Mouse (Mus musculus) left cerebral cortex, adult 8-10 months (tissue): ENCODE data around the gene Paqr8. TPM values are rescaled to one million over a fixed set of nuclear protein-coding genes. Genes with fewer than 3 reads are reported as not detected.

Experiments
- DNase-seq, 2 experiments: peaks; one replicate each; pipeline ENCODE4 v3.0.0; 2022; ENCODE audit warnings: low spot score in 2 of 2
- total RNA-seq, 4 experiments: library from RNA; stranded (reverse); gene quantifications; 2 replicates each; pipeline ENCODE4 v1.2.4; 2022

Paqr8 gene
- total RNA-seq: 100 to 1,000 TPM in 3 of 4 experiments, 10 to 100 TPM in 1; 90.4 to 114 (median 108) TPM

DNA sequence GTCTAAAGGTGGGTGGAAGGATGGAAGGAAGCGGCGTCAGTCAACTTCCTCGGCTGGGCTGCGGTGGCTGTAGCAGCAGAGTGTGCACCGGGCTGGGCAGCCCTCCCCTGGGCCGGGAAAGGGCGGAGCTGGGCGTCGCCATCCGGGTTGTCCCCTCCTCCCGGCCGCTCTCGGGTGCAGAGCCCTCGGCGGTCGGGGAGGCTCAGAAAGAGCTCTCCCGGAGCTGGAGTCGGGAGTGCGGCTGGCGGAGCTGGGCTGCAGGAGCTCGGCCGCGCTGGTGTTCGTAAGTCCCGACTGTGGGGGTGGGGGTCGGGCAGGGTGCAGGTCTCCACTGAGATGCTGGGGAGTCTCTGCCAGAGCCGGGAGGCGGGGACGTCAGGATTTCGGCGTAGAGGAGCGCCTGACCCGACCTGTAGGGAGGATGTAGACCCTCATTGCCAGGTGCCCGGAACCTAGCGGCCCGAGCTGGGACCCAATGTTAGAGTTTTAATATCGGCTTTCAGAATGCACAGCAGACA lies at the start of gene Paqr8:
Gene Paqr8, plus strand, starts transcription at position 203 of the 518 bp plus-strand sequence.
- DNase-seq: peak; percentile 72 to 88

DNA sequence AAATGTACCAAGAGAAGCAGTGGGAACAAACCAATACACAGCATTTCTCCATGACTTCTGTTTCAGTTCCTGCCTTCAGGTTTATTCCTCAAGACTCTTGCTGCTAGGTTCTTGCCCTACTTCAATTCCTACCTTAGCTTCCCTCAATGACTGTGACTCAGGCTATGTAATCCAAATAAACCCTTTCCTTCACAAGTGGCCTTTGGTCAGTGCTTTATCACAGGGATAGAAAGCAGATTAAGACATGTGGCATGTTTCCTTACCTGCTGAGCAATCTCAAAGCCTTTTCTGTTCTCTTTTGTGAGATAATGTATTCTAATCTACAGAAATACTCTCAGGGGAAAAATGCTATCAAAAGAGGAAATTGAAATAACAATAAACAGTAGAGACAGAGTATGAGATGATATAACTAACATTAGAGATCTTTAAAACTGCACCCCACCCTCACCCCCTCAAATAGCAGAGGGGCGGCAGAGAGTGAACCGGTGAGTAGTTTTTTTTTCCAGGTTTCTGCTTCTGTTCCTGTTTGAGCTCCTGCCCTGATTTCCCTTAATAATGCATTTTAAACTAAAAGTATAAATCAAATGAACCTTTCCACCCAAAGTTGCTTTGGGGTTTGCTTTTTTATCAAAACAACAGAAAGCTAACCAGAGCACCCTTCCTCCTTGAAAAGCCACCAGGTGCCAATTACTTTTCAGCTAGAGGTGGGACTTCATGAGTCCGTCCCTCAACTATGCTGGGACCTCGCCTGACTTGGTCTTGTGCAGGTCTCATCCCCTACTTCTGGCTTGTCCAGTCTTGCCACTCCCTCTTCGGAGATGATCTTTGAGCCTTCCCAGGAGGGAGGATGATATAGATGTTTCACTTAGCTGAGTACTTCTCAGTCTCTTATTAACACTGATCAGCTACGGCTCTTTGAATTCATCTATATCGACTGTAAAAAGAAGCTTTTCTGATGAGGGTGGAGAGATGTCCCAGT lies 33.2 kb upstream of the Paqr8 start:
- DNase-seq: no peak

DNA sequence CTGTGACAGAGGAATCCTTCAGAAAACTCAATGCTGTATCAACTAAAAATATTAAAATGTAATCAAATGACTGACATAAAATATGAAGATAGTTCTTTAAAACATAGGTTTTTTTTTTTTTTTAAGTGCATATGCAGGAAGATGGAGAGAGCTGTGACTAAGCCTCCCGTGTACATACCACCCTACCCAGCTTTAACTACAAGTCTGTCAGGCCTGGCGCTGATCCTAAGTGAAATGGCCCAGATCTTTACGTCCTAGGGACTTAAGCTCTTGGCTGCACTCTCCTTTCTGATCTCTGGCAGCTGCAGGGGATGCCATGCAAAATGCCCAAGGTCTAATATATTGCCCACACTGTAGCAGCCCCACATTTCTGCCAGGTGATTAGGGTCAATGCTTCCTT lies 29.6 kb upstream of the Paqr8 start:
- no peak for DNase-seq

DNA sequence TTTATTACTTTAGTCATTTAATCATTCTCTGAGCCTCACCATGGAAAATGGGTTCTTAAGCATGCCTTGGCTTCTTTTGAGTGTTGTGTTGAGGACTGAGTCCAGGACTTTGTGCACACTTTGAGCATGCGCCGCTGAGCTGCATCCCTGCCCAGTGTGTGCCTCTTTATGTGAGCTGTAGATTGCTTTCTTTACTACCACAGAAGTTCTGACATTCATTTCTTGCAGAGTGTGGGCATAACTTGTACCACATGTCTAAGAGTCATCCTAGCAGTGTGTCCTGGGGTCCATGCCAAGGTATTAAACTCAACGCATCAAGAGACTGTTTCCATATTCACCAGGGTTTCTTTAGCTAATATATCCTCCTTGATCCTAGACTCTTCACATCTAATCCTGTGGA lies 28.5 kb upstream of the Paqr8 start:
- no peak for DNase-seq

DNA sequence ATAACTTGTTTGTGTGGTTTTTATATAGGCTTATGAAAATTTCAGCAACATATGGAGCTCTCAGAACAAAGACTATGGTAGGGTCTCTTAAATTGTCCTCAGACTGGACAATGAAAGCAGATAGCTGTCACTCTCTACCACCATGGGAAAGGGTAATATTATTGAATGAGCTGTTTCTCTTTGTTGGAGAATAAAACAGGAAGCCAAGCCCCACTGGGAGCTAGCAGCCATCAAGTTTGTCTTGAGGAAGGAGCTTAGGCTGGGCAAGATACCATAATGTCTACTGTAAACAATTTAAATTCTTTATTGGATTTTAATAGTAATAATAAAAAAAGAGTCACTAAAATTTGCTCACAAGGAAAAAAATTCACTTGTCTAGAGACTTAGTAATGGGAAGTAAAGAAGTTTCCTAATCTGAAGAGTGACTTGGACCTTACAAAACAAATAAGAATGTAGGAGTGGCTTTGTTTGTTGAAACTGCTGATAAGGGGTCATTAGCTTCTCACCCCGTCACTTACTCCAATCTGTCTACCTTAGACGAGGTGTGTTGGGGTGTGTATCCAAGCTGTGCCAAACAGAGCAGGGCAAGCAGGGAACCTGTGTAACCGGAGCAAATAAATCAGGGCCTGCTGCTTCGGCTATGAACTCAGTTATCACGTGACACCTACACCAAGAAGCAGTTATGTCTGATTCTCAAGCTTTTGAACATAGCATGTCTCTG lies 26.8 kb upstream of the Paqr8 start:
- DNase-seq: no peak

DNA sequence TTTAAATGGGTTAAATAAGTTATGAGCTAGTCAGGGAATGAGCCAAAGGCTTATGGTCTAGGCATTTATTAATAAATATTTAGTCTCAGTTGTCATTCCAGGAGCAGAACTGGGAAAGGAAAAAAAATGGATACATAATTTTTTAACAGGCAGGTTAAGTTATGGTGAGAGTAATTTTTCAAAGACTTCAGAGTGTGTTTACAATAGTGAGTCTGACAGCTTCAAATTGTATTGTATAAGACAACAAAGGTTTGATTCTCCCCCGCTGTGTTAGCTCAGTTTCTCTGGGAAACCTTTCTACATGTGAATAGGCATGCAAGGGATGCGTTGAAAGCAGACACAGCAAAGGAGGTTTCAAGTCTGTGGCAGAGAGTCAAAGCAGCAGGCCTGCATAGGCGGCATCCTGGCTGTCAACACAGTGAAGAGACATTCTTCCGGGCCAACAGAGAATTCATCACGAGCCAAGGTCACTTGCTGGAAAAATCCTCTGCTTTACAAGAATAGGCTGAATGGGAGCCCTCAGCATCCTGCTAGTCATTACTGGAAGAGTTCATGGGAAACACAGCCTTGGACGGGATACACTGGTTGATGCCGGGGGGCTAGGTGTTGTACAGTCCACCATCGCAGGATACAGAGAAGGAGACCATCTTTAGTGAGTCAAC lies 23.0 kb upstream of the Paqr8 start:
- no peak for DNase-seq

DNA sequence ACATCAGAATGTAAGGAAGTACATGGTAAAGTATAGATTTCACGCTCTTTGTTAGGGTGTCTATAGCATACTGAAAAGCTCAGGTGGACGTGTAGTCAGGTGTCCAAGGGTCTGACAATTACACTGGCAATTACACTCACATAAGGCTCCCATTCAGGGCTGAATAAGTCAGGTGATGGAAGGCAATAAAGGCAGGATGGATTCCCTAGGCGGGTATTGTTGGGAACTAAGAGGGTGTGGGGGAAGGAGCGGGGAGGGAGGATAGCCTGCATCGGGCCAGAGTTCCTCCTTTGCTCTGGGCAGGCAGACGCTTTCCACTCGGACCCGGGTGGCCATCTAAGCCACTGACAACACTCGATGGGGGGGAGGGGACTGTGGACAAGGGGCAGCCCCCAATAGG lies 22.4 kb upstream of the Paqr8 start:
- no peak for DNase-seq

DNA sequence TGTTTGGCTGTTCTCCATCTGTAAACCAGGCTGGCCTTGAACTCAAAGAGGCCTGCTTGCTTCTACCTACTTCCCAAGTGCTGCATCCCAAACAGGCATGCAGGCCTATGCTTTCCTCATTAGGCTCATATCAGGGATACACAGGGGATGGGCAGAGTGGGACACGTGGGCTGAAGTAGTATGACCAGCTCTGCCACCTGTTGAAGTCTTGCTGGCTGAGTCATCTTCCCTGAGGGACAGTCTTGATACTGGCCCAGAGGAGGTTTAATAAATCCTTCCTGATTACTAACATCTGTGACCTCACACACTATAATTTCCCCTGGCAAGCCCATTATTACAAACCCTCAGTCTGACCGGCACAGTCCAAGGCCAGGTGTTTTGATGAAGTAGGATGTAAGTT lies 19.5 kb upstream of the Paqr8 start:
- DNase-seq: no peak

DNA sequence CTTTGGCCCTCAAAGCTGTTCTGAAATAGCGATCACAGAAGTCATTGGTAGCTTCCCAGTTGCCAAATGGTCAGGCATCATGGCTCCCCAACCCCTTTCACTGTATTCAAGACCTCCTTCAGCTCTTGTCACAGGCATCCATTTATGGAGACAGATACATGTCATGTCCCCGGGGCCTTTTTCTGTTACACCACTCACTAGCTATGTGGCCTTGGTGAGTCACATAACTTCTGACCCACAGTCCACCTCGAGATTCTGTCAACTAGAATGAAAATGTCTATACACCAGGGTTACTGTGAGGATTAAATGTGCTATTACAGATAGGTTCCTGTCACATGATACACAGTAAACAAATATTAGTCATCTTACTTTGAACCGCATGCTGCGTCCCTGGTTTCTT lies 17.9 kb upstream of the Paqr8 start:
- DNase-seq: no peak

DNA sequence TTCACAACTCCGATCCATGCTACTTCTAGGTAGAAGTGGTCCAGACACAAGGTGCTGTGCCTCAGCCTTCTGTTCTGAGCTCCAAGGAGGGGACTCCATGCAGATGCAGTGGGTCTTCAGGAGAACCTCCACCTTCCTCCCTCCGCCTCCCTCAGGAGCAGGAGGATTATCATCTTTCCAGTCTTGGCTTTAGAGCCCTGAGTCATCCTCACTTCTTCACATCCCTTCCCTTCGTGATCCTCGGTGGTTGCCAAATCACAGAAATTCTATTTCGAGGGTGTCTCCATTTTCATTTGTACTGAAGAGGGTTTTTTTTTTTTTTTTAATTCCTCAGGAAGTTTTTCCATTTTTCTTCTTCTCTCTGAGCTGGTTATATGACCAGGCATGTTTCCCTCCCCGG lies 16.3 kb upstream of the Paqr8 start:
- peak in 1 of 2 experiments; percentile 34 for DNase-seq

DNA sequence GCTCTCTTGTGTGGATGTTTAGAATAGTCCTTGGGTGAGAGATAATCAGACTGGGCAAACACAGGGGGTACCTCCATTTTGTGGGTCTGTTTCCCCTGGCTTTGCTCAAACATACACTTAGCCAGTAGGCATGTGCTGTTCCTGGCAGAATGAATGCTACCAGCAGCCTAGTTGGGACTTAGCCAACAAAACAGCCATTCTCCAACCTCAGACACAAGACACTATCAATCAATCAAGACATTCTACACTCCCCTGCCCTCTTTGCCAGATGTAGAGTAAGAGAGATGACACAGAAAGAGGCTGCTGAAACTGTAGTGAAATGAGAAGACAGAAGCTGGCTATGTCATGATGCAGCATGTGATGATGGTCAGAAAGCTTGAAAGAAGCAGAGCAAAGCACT lies 13.1 kb upstream of the Paqr8 start:
- DNase-seq: no peak

DNA sequence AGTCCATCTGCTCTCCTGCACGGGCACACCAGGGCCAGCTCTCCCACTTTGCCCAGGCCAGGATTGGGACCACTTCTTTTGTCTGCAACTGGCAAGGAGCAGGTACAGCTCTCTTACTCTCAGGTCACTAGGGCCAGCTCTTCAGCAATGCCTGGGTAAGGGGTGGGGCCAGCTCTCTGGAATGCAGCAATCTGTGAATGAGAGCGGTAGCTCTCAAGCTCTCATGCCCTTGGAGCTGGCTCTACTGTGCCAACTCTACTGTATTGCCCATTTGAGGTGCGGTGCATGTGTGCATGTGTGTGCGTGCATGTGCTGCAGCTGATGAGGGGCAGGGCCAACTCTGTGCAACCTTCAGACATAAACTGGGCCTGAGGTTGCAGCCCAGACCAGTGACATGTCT lies 11.0 kb upstream of the Paqr8 start:
- no peak for DNase-seq

DNA sequence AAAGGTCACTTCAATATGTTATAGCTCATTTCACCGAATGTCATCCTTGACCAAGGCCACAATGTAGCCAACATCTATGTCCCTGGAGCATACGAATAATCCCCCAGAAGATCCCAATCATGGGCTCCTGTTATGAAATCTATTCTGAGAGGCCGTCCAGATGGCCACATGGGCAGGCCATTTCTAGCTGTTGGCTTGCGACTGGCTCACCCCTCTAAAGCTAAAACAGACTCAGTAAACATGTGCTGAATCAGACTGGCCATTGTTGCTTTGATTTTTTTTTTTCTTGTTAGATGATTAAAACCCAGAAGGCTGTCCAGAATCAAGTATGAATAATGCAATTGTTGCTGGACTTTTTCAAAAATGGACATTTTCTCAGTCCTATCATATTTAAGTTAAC lies 7.3 kb upstream of the Paqr8 start:
- no peak for DNase-seq

DNA sequence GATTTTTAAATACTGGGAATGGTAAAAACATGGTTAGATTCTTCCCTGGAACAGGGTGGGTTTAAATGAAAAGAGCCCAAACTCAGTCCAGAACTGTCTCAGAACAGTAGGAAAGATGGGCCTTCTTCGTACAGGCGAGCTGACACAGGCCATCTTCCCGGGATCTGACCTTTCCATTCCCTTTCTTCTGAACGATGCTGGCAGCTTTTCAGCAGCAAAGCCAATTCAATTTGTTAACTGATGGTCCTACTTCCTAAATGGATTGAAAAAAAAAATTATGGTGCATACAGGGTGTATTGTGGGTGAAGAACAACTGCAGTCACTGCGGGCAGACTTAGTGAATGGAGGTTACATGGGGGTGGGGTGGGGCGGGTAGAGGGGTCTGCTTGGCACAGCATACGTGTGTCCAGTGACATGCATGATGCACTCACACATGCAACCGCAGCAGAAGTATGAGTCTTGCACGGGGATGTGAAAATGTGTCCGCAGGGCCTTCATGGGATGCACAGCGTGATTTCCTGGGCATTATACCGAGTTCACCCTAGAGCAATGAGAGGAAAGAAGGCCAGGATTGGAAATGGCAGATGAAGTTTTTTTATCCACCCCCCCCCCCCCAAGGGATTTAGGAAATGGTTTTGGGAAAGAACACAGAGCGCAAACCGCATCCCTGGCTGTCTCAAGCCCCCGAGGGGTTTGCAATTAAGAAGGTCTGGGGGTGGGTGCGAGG lies 566 bp upstream of the Paqr8 start:
- DNase-seq: no peak

DNA sequence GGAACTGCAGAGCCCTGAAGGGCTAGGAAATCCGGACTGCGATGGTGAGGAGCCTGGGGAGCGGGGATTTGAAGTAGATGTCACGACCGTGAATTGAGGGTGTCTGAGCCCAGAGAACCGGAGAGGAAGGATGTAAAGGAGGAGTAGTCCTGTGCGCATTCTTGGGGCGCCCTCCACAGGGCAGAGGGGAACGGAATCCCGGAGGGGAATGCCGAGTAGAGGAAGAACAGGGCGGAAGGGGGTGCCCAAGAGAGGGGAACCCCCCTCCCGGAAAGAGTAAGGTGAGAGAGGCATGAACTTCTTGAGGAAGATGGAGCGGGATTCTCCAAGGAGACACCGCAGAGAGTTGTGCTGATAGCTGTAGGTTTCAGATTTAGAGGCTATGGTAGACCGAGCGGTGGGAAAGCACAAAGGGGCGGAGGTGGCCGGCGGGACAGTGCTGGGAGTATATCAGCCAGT lies 564 bp downstream of the Paqr8 start:
- peak; percentile 62 to 70 for DNase-seq

DNA sequence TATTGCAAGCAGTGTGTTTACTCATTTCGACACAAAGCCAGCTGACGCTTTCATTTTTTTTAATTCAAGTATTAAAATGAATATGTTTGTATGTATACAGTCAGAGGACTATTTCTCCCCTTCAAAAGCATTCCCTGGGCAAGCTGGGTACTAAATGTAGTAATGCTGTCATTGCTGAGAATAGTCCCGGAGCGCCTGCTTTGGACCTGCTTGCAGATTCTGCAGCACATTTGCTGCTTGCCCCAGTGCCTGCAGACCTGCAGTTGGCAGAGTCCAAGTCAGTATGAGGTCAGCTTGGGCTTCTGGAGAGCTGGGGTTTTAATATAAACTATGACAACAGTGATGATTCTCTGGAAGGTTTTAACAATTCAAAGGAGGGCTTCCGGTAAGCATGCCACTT lies 2.7 kb downstream of the Paqr8 start:
- no peak for DNase-seq

DNA sequence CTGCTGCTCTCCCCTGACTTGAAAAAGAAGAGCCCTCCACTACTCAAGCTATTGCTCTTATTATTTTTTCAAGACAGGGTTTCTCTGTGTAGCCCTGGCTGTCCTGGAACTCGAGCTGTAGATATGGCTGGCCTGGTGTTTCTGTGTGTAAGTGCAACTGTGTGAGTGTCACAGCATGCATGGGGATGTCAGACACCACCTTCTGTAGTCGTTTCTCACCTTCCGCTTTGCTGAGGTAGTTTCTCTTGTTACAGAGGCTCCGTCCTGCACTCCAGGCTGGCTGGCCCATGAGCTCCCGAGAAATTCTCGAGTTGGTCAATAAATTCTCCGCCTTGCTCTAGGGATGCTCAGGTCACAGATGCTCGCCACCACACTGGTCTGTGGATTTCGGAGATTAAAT lies 8.0 kb downstream of the Paqr8 start:
- no peak for DNase-seq

DNA sequence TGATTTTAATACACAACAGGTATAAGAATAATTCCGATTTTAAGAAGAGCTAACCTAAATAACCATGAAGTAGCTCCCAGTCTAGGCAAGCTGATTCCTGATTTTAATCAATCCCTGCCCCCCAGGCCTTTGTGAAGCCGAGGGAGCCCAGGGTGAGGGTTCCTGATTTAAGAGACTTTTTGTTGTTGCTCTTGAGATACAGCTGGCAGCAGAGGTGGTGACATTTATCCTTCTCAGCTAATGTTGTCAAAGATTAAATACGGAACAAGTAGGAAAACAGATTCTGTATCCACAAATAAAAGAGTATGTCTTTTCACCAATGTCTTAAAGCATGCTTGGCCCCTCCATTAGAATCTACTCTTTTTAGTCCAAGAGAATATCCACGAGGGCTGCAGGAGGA lies 9.9 kb downstream of the Paqr8 start:
- DNase-seq: no peak

DNA sequence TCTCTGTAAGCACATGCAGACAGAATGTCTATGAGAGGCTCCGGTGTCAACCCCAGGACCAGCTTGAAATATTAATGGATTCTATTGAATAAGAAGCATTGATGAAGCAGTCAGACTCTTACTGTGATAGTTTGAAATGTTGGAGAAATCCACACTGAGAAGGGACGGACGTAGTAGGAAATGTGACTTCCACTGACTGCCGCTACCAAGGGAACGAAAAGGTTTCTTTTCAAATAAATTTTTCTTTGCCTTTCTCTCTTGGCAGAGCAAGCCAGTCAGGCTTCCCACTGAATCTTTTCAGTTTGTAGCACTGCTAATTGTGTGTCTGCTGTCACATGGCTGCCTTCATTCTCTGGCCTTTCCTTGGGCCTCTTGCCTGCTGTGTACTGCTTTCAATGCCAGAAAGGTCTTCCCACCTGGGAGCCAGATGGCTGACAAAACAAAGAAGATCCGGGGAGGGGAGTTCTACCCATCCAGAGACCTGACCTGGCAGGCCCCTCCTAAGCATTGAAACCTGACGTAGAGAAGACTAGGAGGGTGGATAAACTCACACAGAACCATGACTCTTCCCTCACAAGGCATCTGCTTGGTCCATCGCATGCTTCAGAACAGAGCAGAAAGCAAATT lies 15.2 kb downstream of the Paqr8 start:
- DNase-seq: peak in 1 of 2 experiments; percentile 78

DNA sequence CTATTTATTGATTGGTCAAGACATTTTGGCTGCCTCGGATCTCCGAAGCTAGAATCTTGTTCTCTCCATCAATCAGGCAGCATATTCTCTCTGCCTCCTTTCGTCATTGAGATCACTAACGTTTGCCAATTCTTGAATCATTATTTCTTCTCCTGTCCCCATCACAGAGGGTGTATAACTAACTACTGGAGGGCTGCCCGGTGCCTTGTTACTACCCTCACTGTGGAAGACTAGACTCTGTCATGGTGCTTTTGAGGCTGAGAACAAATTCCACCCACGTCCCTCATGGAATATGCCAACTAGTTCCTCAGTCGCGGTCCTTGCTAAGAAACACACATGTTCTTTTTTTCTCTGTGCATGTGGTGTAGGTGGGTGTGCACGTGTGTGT lies 15.7 kb downstream of the Paqr8 start:
- peak; percentile 46 to 93 for DNase-seq

DNA sequence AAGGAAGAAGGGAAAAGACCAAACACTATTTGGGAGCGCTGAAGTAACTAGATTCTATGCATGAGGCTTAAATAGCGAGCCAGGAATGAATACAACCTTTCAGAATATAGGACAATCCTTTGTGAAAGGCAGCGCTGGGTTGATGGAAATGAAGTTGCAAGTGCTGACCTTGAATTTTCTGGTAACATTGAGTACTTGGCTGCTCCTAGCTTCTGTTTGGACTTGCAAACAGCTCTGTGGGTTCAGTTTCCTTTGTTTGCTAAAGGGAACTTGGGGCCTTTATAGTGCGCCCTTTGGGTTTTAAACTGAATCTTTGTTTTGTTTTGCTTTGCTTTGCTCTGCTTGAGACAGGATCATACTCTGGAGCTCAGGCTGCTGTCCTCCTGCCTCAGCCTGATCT lies 18.1 kb downstream of the Paqr8 start:
- no peak for DNase-seq
